Mouse (Mus musculus) splenic B cell, adult 2 months (primary cell): ENCODE measurements around the gene Agxt.

ENCODE experiments used
- DNase-seq: peaks from one replicate; pipeline ENCODE4 v3.0.0-alpha.2; 2011; ENCODE audit warnings: low read depth, low spot score
- H3K27me3 ChIP-seq: 2 replicates; pipeline ENCODE4 v1.6.1; 2012; ENCODE audit warnings: mild to moderate bottlenecking, low read length, moderate library complexity, mixed read lengths; ENCODE audit not compliant: control insufficient read depth, poor library complexity, insufficient read depth, severe bottlenecking
- H3K36me3 ChIP-seq: 2 replicates; pipeline ENCODE4 v1.6.1; 2012; ENCODE audit warnings: mild to moderate bottlenecking, low read length, moderate library complexity, mixed read lengths; ENCODE audit not compliant: control insufficient read depth, poor library complexity, insufficient read depth, severe bottlenecking

Agxt gene

GRCm38 (mm10) chr1:93128710-93129349 lies 6.2 kb upstream of the Agxt start:
- H3K27me3 ChIP-seq = no peaks in the 10 kb centered on the region
- DNase-seq = no peak
- no peaks in the 10 kb centered on the region for H3K36me3 ChIP-seq

- Histone ChIP-seq H3K27me3 (no peaks in the 10 kb centered on the region), H3K36me3 (no peaks in the 10 kb centered on the region)
- no peak for DNase-seq
Observed at GRCm38 (mm10) chr1:93130242-93130983, 4.6 kb upstream of the Agxt start.

GRCm38 (mm10) chr1:93132676-93133075 lies 2.4 kb upstream of the Agxt start:
- H3K36me3 ChIP-seq = no peaks in the 10 kb centered on the region
- no peak for DNase-seq
- H3K27me3 ChIP-seq = no peaks in the 10 kb centered on the region; the same call in 1 of the 2 replicates

GRCm38 (mm10) chr1:93138534-93138933 lies 3.5 kb downstream of the Agxt start:
- Histone ChIP-seq H3K36me3 (no peaks in the 10 kb centered on the region), H3K27me3 (no peaks in the 10 kb centered on the region; the same call in 1 of the 2 replicates)
- DNase-seq = no peak

- H3K27me3 ChIP-seq = no peaks in the 10 kb centered on the region; the same call in 1 of the 2 replicates
- no peak for DNase-seq
- H3K36me3 ChIP-seq = no peaks in the 10 kb centered on the region
Observed at GRCm38 (mm10) chr1:93139713-93140112, 4.7 kb downstream of the Agxt start.

- Histone ChIP-seq H3K27me3 (no peaks in the 10 kb centered on the region), H3K36me3 (no peaks in the 10 kb centered on the region)
- no peak for DNase-seq
Observed at GRCm38 (mm10) chr1:93142871-93143270, 7.8 kb downstream of the Agxt start.

- H3K27me3 ChIP-seq = no peaks in the 10 kb centered on the region
- H3K36me3 ChIP-seq = no peaks in the 10 kb centered on the region
- no peak for DNase-seq
Observed at GRCm38 (mm10) chr1:93144176-93144575, 9.1 kb downstream of the Agxt start.

GRCm38 (mm10) chr1:93150907-93151661 lies 16.0 kb downstream of the Agxt start:
- Histone ChIP-seq H3K27me3 (no peaks in the 10 kb centered on the region), H3K36me3 (no peaks in the 10 kb centered on the region)
- no peak for DNase-seq

- DNase-seq = no peak
- no peaks in the 10 kb centered on the region for H3K36me3 ChIP-seq
- no peaks in the 10 kb centered on the region for H3K27me3 ChIP-seq
Observed at GRCm38 (mm10) chr1:93157566-93157965, 22.5 kb downstream of the Agxt start.

- DNase-seq = no peak
- no peaks in the 10 kb centered on the region for H3K36me3 ChIP-seq
- no peaks in the 10 kb centered on the region for H3K27me3 ChIP-seq
Observed at GRCm38 (mm10) chr1:93158916-93159315, 23.9 kb downstream of the Agxt start.

GRCm38 (mm10) chr1:93159566-93160500 lies 24.8 kb downstream of the Agxt start:
- H3K27me3 ChIP-seq = no peaks in the 10 kb centered on the region
- no peak for DNase-seq
- no peaks in the 10 kb centered on the region for H3K36me3 ChIP-seq

GRCm38 (mm10) chr1:93160501-93161133 lies 25.6 kb downstream of the Agxt start, which contains the start of gene 2310007B03Rik:
Gene 2310007B03Rik, minus strand, starts transcription at chr1:93160948.
- no peak for DNase-seq
- Histone ChIP-seq H3K36me3 (no peaks in the 10 kb centered on the region), H3K27me3 (no peaks in the 10 kb centered on the region)

GRCm38 (mm10) chr1:93161350-93161749 lies 26.3 kb downstream of the Agxt start:
- H3K36me3 ChIP-seq = no peaks in the 10 kb centered on the region
- no peak for DNase-seq
- no peaks in the 10 kb centered on the region for H3K27me3 ChIP-seq

- DNase-seq = no peak
- Histone ChIP-seq H3K36me3 (no peaks in the 10 kb centered on the region), H3K27me3 (no peaks in the 10 kb centered on the region)
Observed at GRCm38 (mm10) chr1:93161921-93162320, 26.9 kb downstream of the Agxt start.
